Mouse (Mus musculus): ENCODE results near the gene Hoxc12. TPM values are rescaled to one million over a fixed set of nuclear protein-coding genes. Genes with fewer than 3 reads are reported as not detected.

Hoxc12 gene
- total RNA-seq, 4 experiments from 2014 or later = not detected

GRCm38 (mm10) chr15:102963671-102964640, 27.4 kb downstream of the Hoxc12 start:
- DNase-seq (ENCODE audit: low spot score in 2 of 2) = no peak

GRCm38 (mm10) chr15:102965003-102965891, 28.7 kb downstream of the Hoxc12 start:
- no peak for DNase-seq (ENCODE audit: low spot score in 2 of 2)

GRCm38 (mm10) chr15:102965892-102966775, 29.6 kb downstream of the Hoxc12 start:
- no peak for DNase-seq (ENCODE audit: low spot score in 2 of 2)

GRCm38 (mm10) chr15:102966776-102967311, 30.3 kb downstream of the Hoxc12 start, which contains the start of gene Hoxc10:
Gene Hoxc10 (plus strand): TSS chr15:102966796.
- no peak for DNase-seq (ENCODE audit: low spot score in 2 of 2)

GRCm38 (mm10) chr15:102967312-102967510, 30.7 kb downstream of the Hoxc12 start, which contains the start of gene Hoxc5:
Gene Hoxc5 (plus strand): TSS chr15:102967443.
- no peak for DNase-seq (ENCODE audit: low spot score in 2 of 2)

- DNase-seq (ENCODE audit: low spot score in 2 of 2) = no peak
Measured at GRCm38 (mm10) chr15:102967511-102968397, 31.2 kb downstream of the Hoxc12 start.

- DNase-seq (ENCODE audit: low spot score in 2 of 2) = no peak
Measured at GRCm38 (mm10) chr15:102969296-102969695, 32.7 kb downstream of the Hoxc12 start.

- no peak for DNase-seq (ENCODE audit: low spot score in 2 of 2)
Measured at GRCm38 (mm10) chr15:102970740-102971139, 34.2 kb downstream of the Hoxc12 start.

- DNase-seq (ENCODE audit: low spot score in 2 of 2) = no peak
Measured at GRCm38 (mm10) chr15:102972254-102972653, 35.7 kb downstream of the Hoxc12 start.

GRCm38 (mm10) chr15:102972753-102973152, 36.2 kb downstream of the Hoxc12 start:
- DNase-seq (ENCODE audit: low spot score in 2 of 2) = no peak

- no peak for DNase-seq (ENCODE audit: low spot score in 2 of 2)
Measured at GRCm38 (mm10) chr15:102975034-102975433, 38.5 kb downstream of the Hoxc12 start.

GRCm38 (mm10) chr15:102975688-102976111, 39.1 kb downstream of the Hoxc12 start:
- DNase-seq (ENCODE audit: low spot score in 2 of 2) = no peak

- DNase-seq (ENCODE audit: low spot score in 2 of 2) = no peak
Measured at GRCm38 (mm10) chr15:102976171-102976570, 39.6 kb downstream of the Hoxc12 start, which contains the start of gene Hoxc9. Gene Hoxc9 (plus strand): TSS chr15:102976439.

GRCm38 (mm10) chr15:102976631-102977422, 40.3 kb downstream of the Hoxc12 start:
- DNase-seq (ENCODE audit: low spot score in 2 of 2) = no peak

GRCm38 (mm10) chr15:102977423-102977974, 40.9 kb downstream of the Hoxc12 start:
- DNase-seq (ENCODE audit: low spot score in 2 of 2) = no peak

- no peak for DNase-seq (ENCODE audit: low spot score in 2 of 2)
Measured at GRCm38 (mm10) chr15:102978615-102979515, 42.3 kb downstream of the Hoxc12 start.

GRCm38 (mm10) chr15:102979936-102980335, 43.4 kb downstream of the Hoxc12 start:
- DNase-seq (ENCODE audit: low spot score in 2 of 2) = no peak

Data from layer of hippocampus, adult 8-10 months (tissue).